Mouse (Mus musculus) brain, embryonic 14.5 days (tissue): ENCODE results near the gene Ankrd27.

Experiments used
- CTCF ChIP-seq: fragments of 200-500 bp; IDR thresholded peaks from 2 replicates; pipeline ENCODE4 v1.5.1; 2012; ENCODE audit warnings: inconsistent platforms, mild to moderate bottlenecking, moderate library complexity, borderline replicate concordance; ENCODE audit not compliant: insufficient read depth, insufficient read length; ENCODE audit errors: extremely low read depth
- POLR2A ChIP-seq: fragments of 200-500 bp; IDR thresholded peaks from 2 replicates; pipeline ENCODE4 v1.6.1; 2012; ENCODE audit warnings: mild to moderate bottlenecking, inconsistent platforms, borderline replicate concordance; ENCODE audit not compliant: poor library complexity, insufficient read depth, insufficient read length, severe bottlenecking; ENCODE audit errors: extremely low read depth

- TF ChIP-seq CTCF (no peak), POLR2A (no peak)
Measured at GRCm38 (mm10) chr7:35594311-35594710, 8.3 kb downstream of the Ankrd27 start.
